Mouse (Mus musculus) heart, embryonic 13.5 days (tissue): ENCODE measurements at regions not wholly inside any gene's neighbourhood (a gene's known extent, or its start where the extent isn't known, plus 50 kb on each side); places are given as distances from the start of the nearest gene placed in this dataset. TPM values are rescaled to one million over a fixed set of nuclear protein-coding genes. Genes with fewer than 3 reads are reported as not detected.

Source experiments
- microRNA counts: library from miRNA; unstranded; fragments of <30 nt; microRNA quantifications from one replicate; lab custom pipeline; 2016
- microRNA-seq: library from miRNA; unstranded; fragments of <30 nt; microRNA quantifications from one replicate; pipeline ENCODE4, GENCODE M21; 2016

MicroRNA genes in the stretch of these regions (microRNA counts, 519-probe panel; counts per million panel counts)
- microRNA mmu-miR-467h+mmu-miR-669d+mmu-miR-669l (lab: Ali Mortazavi, UCI) = 209 counts per million, percentile 61 among the panel's probes with 10 or more counts

Small RNA genes lying in the stretch of these regions (microRNA-seq; reads per million reads assigned to microRNA genes)
- gene Gm22243 (not detected), gene Gm25510 (not detected), gene Gm26303 (not detected), gene Mir467h (not detected)
